Mouse (Mus musculus): ENCODE data around the gene Birc5. TPM values are rescaled to one million over a fixed set of nuclear protein-coding genes. Genes with fewer than 3 reads are reported as not detected.

The Birc5 gene
- polyA plus RNA-seq, 1 experiment: 230 TPM

DNA sequence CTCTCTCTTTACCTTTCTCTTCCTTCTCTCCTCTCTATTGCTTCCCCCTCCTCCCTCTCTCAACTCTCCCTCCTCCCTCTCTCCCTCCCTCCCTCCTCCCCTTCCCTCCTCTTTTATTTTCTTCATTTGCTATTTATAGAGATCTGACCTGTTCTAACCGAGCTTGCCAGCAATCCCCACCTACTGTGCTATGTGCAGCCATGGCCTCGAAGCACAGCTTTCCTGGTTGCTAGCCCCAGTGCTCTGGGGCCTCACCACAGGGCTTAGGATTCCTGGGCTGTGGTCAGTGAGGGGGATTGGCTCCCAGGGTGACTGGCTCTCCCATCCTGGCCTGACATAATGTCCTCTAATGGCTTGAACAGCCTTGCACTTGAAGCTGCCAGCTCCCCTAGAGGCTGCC lies 47.5 kb downstream of the Birc5 start:
- TF ChIP-seq CTCF (IDR thresholded peaks at IDR 0.05; ENCODE audit: control insufficient read depth, insufficient read depth, insufficient read length) (no peak), FOSL1 (IDR thresholded peaks at IDR 0.05; ENCODE audit: insufficient read depth, low read length, poor library complexity, severe bottlenecking) (no peak), USF1 (IDR thresholded peaks at IDR 0.05; ENCODE audit: low read depth) (no peak), MYOG (IDR thresholded peaks at IDR 0.05; ENCODE audit: control insufficient read depth, extremely low read depth, insufficient read length) (no peak), MAX (IDR thresholded peaks at IDR 0.05) (no peak), CEBPB (IDR thresholded peaks at IDR 0.05; ENCODE audit: low read depth) (no peak), MYOD1 (IDR thresholded peaks at IDR 0.05; ENCODE audit: control insufficient read depth, insufficient read length, low read depth) (no peak)
- no peaks in the 10 kb centered on the region for H3K79me2 ChIP-seq (ENCODE audit: control insufficient read depth, insufficient read depth)
- H3K79me3 ChIP-seq (ENCODE audit: low read depth): no peaks in the 10 kb centered on the region
- H3K27me3 ChIP-seq (ENCODE audit: control insufficient read depth, insufficient read depth, insufficient read length): no peaks in the 10 kb centered on the region
- no peaks in the 10 kb centered on the region for H3K36me3 ChIP-seq (ENCODE audit: control insufficient read depth, insufficient read depth)
- H3K4me3 ChIP-seq (ENCODE audit: insufficient read depth, poor library complexity, severe bottlenecking): no peak overlapping the region
- no peak overlapping the region for H3ac ChIP-seq (ENCODE audit: control insufficient read depth, insufficient read length, low read depth)

DNA sequence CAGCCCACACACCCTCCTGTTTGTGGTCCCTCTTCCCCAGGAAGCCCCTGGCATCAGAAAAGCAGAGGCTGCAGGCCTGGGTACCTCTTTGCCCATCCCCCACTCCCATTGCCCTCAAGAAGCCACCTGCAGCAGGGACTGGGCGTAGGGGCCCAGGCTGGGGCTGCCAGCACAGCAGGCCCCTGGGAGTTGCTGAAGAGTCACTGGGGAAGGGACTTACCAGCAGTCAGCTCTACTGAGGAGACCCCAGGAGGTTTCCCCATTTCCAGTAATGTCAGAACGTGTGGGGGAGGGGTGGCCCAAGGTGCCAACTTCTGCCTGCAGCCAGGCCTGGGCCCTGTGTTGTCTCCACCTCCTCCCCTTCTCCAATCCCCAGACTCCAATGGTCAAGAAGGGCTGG lies 53.2 kb downstream of the Birc5 start:
- Histone ChIP-seq H3K4me3 (ENCODE audit: insufficient read depth, poor library complexity, severe bottlenecking) (no peak overlapping the region), H3K27me3 (ENCODE audit: control insufficient read depth, insufficient read depth, insufficient read length) (no peaks in the 10 kb centered on the region), H3K79me3 (ENCODE audit: low read depth) (no peaks in the 10 kb centered on the region), H3K36me3 (ENCODE audit: control insufficient read depth, insufficient read depth) (no peaks in the 10 kb centered on the region), H3ac (ENCODE audit: control insufficient read depth, insufficient read length, low read depth) (no peak overlapping the region), H3K79me2 (ENCODE audit: control insufficient read depth, insufficient read depth) (no peaks in the 10 kb centered on the region)
- no peak for TF ChIP-seq MYOG (IDR thresholded peaks at IDR 0.05; ENCODE audit: control insufficient read depth, extremely low read depth, insufficient read length)
- no peak for TF ChIP-seq MYOD1 (IDR thresholded peaks at IDR 0.05; ENCODE audit: control insufficient read depth, insufficient read length, low read depth)
- no peak for TF ChIP-seq MAX (IDR thresholded peaks at IDR 0.05)
- no peak for TF ChIP-seq FOSL1 (IDR thresholded peaks at IDR 0.05; ENCODE audit: insufficient read depth, low read length, poor library complexity, severe bottlenecking)
- TF ChIP-seq USF1 (IDR thresholded peaks at IDR 0.05; ENCODE audit: low read depth): no peak
- no peak for TF ChIP-seq CEBPB (IDR thresholded peaks at IDR 0.05; ENCODE audit: low read depth)
- TF ChIP-seq CTCF (IDR thresholded peaks at IDR 0.05; ENCODE audit: control insufficient read depth, insufficient read depth, insufficient read length): no peak

DNA sequence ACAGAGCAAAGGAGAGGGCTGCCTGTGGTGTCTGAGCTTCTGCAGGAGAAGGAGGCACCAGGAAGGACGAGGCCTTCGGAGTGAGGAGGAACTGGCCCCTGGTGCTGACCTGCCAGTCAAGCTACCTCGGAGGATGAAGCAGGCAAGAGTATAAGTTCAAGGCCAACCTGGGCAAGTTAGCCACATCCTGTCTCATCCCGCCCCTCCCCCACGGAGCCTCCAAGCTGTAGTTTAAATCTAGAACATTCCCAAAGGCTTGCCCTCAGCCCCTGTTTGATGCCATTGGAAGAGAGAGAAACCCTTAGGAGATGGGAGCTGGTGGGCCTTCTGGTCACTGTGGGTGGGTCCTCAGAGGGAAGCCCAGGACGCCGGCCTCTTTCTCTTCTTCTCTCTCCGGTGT lies 55.4 kb downstream of the Birc5 start:
- TF ChIP-seq USF1 (IDR thresholded peaks at IDR 0.05; ENCODE audit: low read depth) (no peak), MAX (IDR thresholded peaks at IDR 0.05) (no peak), FOSL1 (IDR thresholded peaks at IDR 0.05; ENCODE audit: insufficient read depth, low read length, poor library complexity, severe bottlenecking) (no peak), CTCF (IDR thresholded peaks at IDR 0.05; ENCODE audit: control insufficient read depth, insufficient read depth, insufficient read length) (no peak), MYOD1 (IDR thresholded peaks at IDR 0.05; ENCODE audit: control insufficient read depth, insufficient read length, low read depth) (no peak)
- Histone ChIP-seq H3K79me2 (ENCODE audit: control insufficient read depth, insufficient read depth) (no peaks in the 10 kb centered on the region), H3K36me3 (ENCODE audit: control insufficient read depth, insufficient read depth) (no peaks in the 10 kb centered on the region), H3ac (ENCODE audit: control insufficient read depth, insufficient read length, low read depth) (no peak overlapping the region), H3K4me3 (ENCODE audit: insufficient read depth, poor library complexity, severe bottlenecking) (no peak overlapping the region), H3K79me3 (ENCODE audit: low read depth) (no peaks in the 10 kb centered on the region), H3K27me3 (ENCODE audit: control insufficient read depth, insufficient read depth, insufficient read length) (no peaks in the 10 kb centered on the region)

Other genes starting within 250 kb of the Birc5 start
- gene Tnrc6c, start 195.0 kb upstream of the Birc5 start, polyA plus RNA-seq (2012; fragmentation: generic; extraction: Trizol): 6.3 TPM
- 0.09 TPM for gene Tmc8, start 67.2 kb upstream of the Birc5 start, polyA plus RNA-seq (2012; fragmentation: generic; extraction: Trizol)
- gene Tmc6, start 67.1 kb upstream of the Birc5 start, polyA plus RNA-seq (2012; fragmentation: generic; extraction: Trizol): 23.2 TPM
- gene 6030468B19Rik, start 51.6 kb upstream of the Birc5 start, polyA plus RNA-seq (2012; fragmentation: generic; extraction: Trizol): not detected
- 0.16 TPM for gene Gm20708, start 39.6 kb upstream of the Birc5 start, polyA plus RNA-seq (2012; fragmentation: generic; extraction: Trizol)
- 65.3 TPM for gene Syngr2, start 39.6 kb upstream of the Birc5 start, polyA plus RNA-seq (2012; fragmentation: generic; extraction: Trizol)
- 3.2 TPM for gene Afmid, start 23.3 kb upstream of the Birc5 start, polyA plus RNA-seq (2012; fragmentation: generic; extraction: Trizol)
- 265 TPM for gene Tk1, start 23.2 kb upstream of the Birc5 start, polyA plus RNA-seq (2012; fragmentation: generic; extraction: Trizol)
- 0.05 TPM for gene Tmem235, start 11.5 kb downstream of the Birc5 start, polyA plus RNA-seq (2012; fragmentation: generic; extraction: Trizol)
- 1.4 TPM for gene Tha1, start 24.2 kb downstream of the Birc5 start, polyA plus RNA-seq (2012; fragmentation: generic; extraction: Trizol)
- 12.5 TPM for gene Socs3, start 120.8 kb downstream of the Birc5 start, polyA plus RNA-seq (2012; fragmentation: generic; extraction: Trizol)
- 65.8 TPM for gene Pgs1, start 137.0 kb downstream of the Birc5 start, polyA plus RNA-seq (2012; fragmentation: generic; extraction: Trizol)

Measured in C2C12 (cell line).